Mouse (Mus musculus) gastrocnemius, postnatal 10 days (tissue): ENCODE measurements at regions not wholly inside any gene's neighbourhood (a gene's known extent, or its start where the extent isn't known, plus 50 kb on each side); places are given as distances from the start of the nearest gene placed in this dataset.
A peak's percentile ranks its signal among the peaks of the same experiment; 100 is the strongest.

ENCODE experiments used
- DNase-seq: peaks from one replicate; pipeline ENCODE4 v3.0.0; 2021; ENCODE audit warnings: mixed read lengths

DNA sequence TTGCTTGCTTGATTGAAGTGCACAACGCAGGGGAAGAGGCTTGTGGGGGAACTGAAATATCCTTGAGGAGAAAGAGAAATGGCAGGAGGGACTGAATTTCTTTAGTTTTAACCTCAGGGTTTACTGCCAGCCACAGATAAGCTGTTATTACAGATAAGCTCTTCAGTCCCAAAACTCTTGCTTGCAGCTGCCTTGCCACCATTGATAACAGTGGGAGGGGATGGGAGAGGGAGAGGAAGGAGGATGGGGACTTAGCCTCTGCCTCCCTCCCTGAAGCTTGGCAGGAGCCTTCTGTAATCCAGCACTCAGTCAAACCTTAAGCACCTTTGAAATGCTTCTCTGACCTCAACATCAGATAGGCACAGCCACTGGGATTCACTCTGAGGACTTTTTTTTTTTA is 471.4 kb upstream of the Lsamp start:
- no peak for DNase-seq

DNA sequence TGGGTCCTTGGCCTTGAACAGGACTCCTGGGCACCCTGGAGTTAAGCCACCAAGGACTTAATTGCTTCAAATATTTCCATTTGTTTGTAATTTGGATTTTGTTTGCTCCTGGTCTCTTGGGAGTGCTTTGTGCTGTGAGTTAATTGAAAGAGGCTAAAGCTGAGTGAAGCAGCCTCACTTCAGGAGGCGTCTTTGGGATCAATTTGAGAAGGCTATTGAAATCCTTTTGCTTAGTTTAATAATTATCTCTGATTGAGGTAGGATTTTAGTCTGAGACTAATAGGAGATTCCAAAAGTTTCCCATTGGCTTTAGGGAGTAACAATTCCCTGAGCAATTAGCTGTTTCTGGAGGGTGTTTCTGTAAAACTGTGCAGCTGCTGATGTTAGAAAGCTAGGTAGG is 470.5 kb upstream of the Lsamp start:
- DNase-seq: no peak

DNA sequence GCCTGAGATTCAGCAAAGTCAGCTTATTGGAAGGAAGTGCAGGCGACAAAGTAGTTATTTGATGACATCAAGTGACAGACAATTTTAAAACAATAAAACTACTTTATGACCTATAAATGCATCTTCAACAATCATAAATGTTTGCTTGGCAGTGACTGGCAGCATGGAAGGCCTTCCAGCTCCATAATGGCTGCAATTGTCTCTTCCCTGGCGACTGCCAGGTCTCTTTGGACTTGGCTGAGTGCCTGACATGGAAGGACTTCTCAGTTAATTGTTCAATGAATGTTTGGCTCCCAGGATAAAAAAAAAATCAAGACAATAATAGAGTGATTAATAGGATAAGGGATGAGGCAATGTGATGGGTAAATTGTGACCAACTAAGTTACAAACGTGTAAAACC is 453.1 kb upstream of the Lsamp start:
- no peak for DNase-seq

DNA sequence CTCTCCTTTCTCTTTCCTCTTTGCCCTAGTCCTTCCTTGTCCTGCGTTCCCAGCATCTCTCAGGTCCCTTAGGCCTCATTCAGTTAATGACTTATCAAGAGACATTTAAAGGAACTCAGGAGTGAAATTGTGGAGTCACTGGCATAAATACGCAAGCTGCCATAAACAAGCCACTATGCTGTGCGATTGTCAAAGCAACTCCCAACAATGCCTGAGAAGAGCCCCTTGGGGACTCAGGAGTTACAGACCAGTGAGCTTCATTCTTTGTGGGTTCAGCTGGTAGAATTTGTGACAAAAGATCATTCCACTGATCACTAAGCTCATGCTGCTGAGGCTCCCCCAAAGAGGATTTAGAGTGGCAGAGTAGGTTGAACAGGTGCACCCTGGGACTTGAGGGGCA is 451.4 kb upstream of the Lsamp start:
- DNase-seq: no peak

- no peak for DNase-seq
These were observed 450.8 kb upstream of the Lsamp start for GRCm38 (mm10) chr16:39533351-39533750.

DNA sequence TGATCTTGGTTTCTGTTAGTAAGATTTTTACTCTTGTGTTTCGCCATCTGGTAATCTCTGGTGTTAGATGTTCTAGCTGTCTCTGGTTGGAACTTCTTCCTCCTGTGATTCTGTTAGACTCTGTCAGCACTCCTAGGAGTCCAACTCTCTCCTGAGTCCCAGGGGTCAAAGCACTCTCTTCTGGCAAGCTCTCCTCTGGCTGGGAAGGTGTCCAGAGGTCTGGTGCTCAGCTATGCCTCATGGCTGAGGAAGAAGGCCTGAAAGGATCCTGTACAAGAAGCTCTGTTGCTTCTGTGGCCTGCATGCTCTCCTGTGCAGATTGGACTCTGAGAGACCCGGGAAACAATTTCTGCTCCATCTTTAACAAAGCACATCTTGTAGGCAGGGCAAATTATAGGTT is 430.8 kb upstream of the Lsamp start:
- peak; percentile 5 for DNase-seq

DNA sequence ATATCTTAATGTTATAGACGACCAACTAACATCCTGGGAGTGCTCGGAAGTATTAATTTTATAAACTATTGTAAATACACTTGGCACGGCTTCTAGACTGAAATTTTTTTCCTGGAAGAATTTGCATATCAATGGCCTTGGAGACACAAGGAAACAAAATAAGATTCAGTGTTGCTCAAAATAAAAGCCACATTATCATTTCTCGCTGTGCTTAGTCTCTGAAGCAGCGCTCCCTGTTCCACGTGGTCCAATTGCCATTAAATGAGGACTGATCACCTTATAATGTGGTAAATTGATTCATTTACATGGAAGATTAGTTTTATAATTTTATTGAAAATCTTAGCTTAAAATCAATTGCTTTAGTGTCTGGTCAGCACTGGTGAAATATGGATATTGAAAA is 407.5 kb upstream of the Lsamp start:
- no peak for DNase-seq

DNA sequence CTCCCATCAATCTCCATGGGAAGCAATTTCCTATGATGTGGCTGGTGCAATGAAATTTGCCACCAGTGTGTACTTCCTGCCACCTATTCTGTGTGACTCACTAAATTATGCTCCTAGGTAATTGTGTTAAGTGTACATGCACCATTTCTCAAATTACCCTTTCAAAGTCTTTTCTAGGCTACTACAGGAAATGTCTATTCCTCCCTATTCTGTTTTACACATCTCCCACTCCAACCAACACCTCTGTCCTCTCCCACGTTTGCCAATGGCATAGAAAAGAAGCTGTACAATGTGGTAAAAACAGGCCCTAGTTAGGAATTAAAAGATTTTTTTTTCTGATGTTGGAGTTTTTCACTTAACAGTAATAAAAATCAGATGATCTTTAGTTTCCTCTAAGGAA is 404.5 kb upstream of the Lsamp start:
- DNase-seq: no peak
